26 mouse cellular contexts compared by ENCODE assay signal in the genomic region with DNA sequence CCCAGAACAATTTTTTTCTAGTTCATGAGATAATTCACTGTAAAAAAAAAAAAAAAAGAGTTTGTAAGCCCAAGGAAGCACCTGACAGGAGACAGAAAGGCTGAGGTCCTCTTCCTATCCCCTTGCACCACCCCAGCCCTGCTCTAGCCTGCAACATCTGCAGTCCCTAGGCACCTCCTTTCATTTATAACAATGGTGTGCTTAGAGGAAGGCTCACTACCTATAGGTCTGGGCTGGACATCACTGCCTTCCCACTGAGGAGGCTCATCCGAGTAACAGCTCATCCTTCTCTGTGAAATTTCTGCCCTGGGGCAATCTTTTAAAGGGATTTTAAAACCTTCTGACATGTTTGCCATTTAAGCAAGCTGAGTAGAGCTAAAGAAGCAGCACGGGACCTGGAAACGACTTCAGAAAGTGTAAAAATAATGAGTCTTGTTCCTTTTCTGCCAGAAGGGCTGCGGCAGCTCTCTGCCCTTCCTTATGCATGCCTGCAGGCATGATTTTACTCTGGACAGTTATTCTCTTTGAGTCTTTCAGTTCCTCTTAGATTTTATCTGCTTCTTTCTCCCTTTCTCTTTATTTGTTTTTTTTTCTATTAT.
DNase-seq lines count a peak whose midpoint lies in the region; ATAC-seq lines count a peak whose summit lies in the region.
"Had no signal": no experiment of that assay in that cellular context is flagged by ENCODE, and none has a peak within 500 bp of the region (broad histone marks: within the 10 kb centered on the region; RNA-seq: fewer than 3 reads in every experiment).

No protein-coding gene starts in this region.

- no peaks in the 10 kb centered on the region for H3K4me1 ChIP-seq in forebrain, embryonic 15.5 days
- H3K4me1 ChIP-seq in forebrain, embryonic 10.5 days = no peaks in the 10 kb centered on the region
- no peaks in the 10 kb centered on the region; the same call in 1 of the 2 replicates for H3K4me1 ChIP-seq in midbrain, embryonic 13.5 days (replicated peaks)
- H3K4me1 ChIP-seq: heart, embryonic 13.5 days; kidney, embryonic 15.5 days; stomach, embryonic 15.5 days had no signal

- H3K9ac ChIP-seq in forebrain, embryonic 15.5 days (replicated peaks) = no peak overlapping the region
- H3K9ac ChIP-seq in midbrain, embryonic 13.5 days (replicated peaks) = no peak overlapping the region
- H3K9ac ChIP-seq: forebrain, postnatal 0 days; heart, embryonic 13.5 days; kidney, embryonic 15.5 days; liver, embryonic 14.5 days; stomach, embryonic 15.5 days had no signal

- no peaks in the 10 kb centered on the region for H3K36me3 ChIP-seq in forebrain, embryonic 15.5 days
- no peaks in the 10 kb centered on the region for H3K36me3 ChIP-seq in forebrain, embryonic 10.5 days (replicated peaks)
- no peaks in the 10 kb centered on the region for H3K36me3 ChIP-seq in midbrain, embryonic 13.5 days
- H3K36me3 ChIP-seq: heart, embryonic 13.5 days; kidney, embryonic 15.5 days; stomach, embryonic 15.5 days had no signal

- H3K27ac ChIP-seq in forebrain, embryonic 15.5 days (replicated peaks) = no peak overlapping the region
- no peak overlapping the region for H3K27ac ChIP-seq in forebrain, embryonic 10.5 days
- H3K27ac ChIP-seq in midbrain, embryonic 13.5 days = no peak overlapping the region
- H3K27ac ChIP-seq: heart, embryonic 13.5 days; kidney, embryonic 15.5 days; liver, embryonic 14.5 days; macrophage; stomach, embryonic 15.5 days had no signal

- no peak overlapping the region for H3K4me2 ChIP-seq in forebrain, embryonic 15.5 days (replicated peaks)
- no peak overlapping the region for H3K4me2 ChIP-seq in midbrain, embryonic 13.5 days (replicated peaks)
- H3K4me2 ChIP-seq: heart, embryonic 13.5 days; kidney, embryonic 15.5 days; stomach, embryonic 15.5 days had no signal

- no peak overlapping the region for H3K4me3 ChIP-seq in forebrain, embryonic 15.5 days
- H3K4me3 ChIP-seq in forebrain, embryonic 10.5 days = no peak overlapping the region
- no peak overlapping the region for H3K4me3 ChIP-seq in midbrain, embryonic 13.5 days (replicated peaks)
- H3K4me3 ChIP-seq: erythroblast, embryonic 14.5 days; heart, embryonic 13.5 days; kidney, embryonic 15.5 days; stomach, embryonic 15.5 days had no signal

- peak; percentile 63; the same call in 1 of the 2 replicates for ATAC-seq in forebrain, embryonic 15.5 days (replicated peaks)
- peak; percentile 90 for ATAC-seq in midbrain, embryonic 13.5 days
- ATAC-seq: CD4-positive, CD25-positive, alpha-beta regulatory T cell, adult 4 months; forebrain, postnatal 0 days; inflammation-experienced regulatory T-cells, adult 6 months had no signal

- no peak for DNase-seq in forebrain, embryonic 10.5 days (ENCODE audit: extremely low spot score, low spot score)
- DNase-seq in retina, postnatal 1 day = peak; percentile 69
- DNase-seq in retina, embryonic 14.5 days (ENCODE audit: low spot score) = no peak
- no peak for DNase-seq in spleen, postnatal 4 days (ENCODE audit: low spot score in 2 of 2)
- DNase-seq in adrenal gland, postnatal 4 days (ENCODE audit: low spot score in 2 of 2) = no peak
- DNase-seq: adrenal gland, postnatal 25 days; cerebellum, adult 8-10 months; forebrain, postnatal 0 days; heart, postnatal 10 days; kidney, adult 11 months; kidney, postnatal 25 days; liver; lung, adult 2 months; lung, postnatal 10 days; thymus, adult 18-20 months; thymus, postnatal 25 days had no signal

- no peaks in the 10 kb centered on the region for H3K27me3 ChIP-seq in forebrain, embryonic 15.5 days
- H3K27me3 ChIP-seq in forebrain, embryonic 10.5 days (ENCODE audit: poor library complexity, severe bottlenecking) = no peaks in the 10 kb centered on the region
- H3K27me3 ChIP-seq in midbrain, embryonic 13.5 days = no peaks in the 10 kb centered on the region
- H3K27me3 ChIP-seq: heart, embryonic 13.5 days; kidney, embryonic 15.5 days; stomach, embryonic 15.5 days had no signal

- H3K9me3 ChIP-seq in forebrain, embryonic 15.5 days = no peaks in the 10 kb centered on the region
- H3K9me3 ChIP-seq in forebrain, embryonic 10.5 days = no peaks in the 10 kb centered on the region
- no peaks in the 10 kb centered on the region for H3K9me3 ChIP-seq in midbrain, embryonic 13.5 days
- H3K9me3 ChIP-seq: heart, embryonic 13.5 days; kidney, embryonic 15.5 days; stomach, embryonic 15.5 days had no signal

- WGBS in forebrain, embryonic 15.5 days = 37% methylated on average over 4 of the region's 4 CpGs
- WGBS in forebrain, embryonic 10.5 days = 54% methylated on average over 4 of the region's 4 CpGs
- WGBS in midbrain, embryonic 13.5 days = 50% methylated on average over 4 of the region's 4 CpGs
